Mouse (Mus musculus): Measurements from ENCODE around the gene Fads6. TPM values are rescaled to one million over a fixed set of nuclear protein-coding genes. Genes with fewer than 3 reads are reported as not detected.

The Fads6 gene
- total RNA-seq, 2 experiments from 2014 or later = 11.2 to 12.1 TPM

DNA sequence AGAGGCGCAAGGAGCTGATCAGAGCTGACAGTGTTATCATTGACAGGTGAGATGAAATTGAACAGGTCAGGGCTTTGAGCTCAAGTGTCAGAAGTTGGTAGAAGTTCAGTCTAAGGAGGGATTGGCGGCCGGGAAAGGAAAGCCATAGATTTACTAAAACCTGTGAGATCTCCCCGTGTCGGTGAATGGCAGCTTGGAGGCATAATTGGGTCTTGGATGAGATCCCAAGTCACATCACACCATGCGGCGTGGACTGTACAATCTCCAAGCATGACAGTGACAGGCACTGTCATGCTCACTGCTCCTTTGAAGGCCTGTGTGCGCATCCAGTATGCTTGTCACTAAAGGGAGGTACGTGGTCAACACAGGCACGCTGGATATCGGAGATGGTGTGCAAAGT, 34.5 kb downstream of the Fads6 start:
- DNase-seq (ENCODE audit: extremely low spot score in 1 of 2, low spot score in 1 of 2) = no peak

DNA sequence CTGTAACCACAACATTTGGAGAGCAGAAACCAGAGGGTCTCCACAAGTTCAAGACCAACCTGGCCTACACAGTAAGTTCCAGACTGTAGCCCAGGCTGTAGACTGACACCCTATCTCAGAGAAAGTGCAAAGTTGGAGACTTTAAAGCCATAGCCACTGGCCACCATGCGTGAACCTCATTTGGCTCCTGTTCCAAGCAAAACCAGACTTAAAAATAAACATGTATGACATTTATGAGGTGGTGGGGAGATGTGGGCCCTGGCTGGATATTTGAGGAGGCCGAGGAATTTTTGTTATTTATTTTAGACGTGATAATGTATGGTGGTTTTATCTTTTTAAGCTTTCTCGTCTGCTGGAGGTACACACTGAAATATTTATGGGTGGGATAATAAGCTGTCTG, 38.3 kb downstream of the Fads6 start:
- no peak for DNase-seq (ENCODE audit: extremely low spot score in 1 of 2, low spot score in 1 of 2)

DNA sequence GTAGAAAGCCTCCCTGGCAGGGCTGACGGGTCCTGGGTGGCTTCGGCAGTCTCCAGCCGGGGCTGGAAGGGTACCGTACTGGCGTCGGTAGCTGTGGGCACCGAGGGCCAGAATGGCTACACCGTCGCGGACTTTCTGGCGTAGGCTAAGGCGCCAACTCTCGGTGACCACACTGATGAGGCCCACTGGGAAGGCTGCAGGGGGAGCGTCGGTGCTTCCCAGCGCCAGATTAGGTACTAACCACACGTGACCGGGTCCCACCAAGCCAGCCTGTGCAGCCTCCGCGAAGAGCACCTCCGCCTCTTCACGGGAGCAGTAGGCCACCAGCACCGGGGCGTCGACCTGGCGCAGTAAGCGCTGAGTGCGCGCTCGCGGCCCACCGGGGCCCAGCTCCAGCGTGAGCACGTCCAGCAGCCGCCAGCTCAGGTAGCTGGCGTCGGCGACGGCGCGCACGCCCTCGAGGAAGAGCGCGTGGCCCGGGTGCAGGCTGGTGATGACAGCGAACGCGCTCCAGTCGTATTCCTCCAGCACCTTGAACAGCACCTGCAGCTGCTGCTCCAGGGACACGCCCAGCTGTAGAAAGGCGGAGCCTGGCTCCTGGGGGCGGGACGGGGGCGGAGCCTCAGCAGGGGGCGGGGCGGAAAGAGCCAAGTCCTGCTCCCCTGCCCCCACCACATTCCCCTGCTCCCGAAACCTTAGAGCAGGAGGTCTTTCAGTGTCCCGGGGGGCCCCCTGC, 39.5 kb downstream of the Fads6 start:
- no peak for DNase-seq (ENCODE audit: extremely low spot score in 1 of 2, low spot score in 1 of 2)

- no peak for DNase-seq (ENCODE audit: extremely low spot score in 1 of 2, low spot score in 1 of 2)
Observed at GRCm38 (mm10) chr11:115251258-115251657, 46.2 kb downstream of the Fads6 start.

DNA sequence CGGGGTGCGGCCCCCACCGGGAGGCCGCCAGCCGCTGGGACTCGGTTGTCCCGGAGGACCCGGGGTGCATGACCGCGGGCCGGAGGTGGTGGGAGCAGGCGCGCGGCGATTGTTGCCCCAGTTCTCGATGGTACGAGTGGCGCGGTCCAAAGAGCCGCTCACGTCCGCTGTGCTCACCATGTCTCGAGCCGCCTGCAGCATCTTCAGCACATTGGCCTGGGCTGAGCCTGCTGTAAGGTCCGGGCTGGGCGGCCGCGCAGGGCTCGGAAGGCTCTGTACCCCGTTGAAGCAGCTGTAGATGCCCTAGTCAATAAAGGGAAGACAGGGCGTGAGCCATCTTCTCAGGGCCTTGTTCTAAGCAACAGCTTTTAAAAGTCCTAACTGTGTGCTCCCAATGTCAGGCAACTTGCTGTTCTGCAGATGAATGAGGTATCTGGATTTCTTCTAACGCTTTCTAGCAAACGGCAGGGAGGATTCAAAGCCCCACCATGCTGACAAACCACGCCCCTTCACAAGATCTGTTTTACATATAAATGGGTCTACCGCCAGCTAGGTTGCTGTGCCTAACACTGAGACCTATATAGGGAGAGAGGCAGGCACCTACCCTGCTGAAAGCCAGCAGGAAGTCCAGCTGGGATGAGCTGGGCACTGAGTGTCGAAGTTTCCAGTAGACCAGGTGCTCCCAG, 46.9 kb downstream of the Fads6 start:
- no peak for DNase-seq (ENCODE audit: extremely low spot score in 1 of 2, low spot score in 1 of 2)

- no peak for DNase-seq (ENCODE audit: extremely low spot score in 1 of 2, low spot score in 1 of 2)
Observed at GRCm38 (mm10) chr11:115249721-115250404, 47.6 kb downstream of the Fads6 start.

- DNase-seq (ENCODE audit: extremely low spot score in 1 of 2, low spot score in 1 of 2) = no peak
Observed at GRCm38 (mm10) chr11:115247945-115248344, 49.5 kb downstream of the Fads6 start.

- no peak for DNase-seq (ENCODE audit: extremely low spot score in 1 of 2, low spot score in 1 of 2)
Observed at GRCm38 (mm10) chr11:115247240-115247639, 50.2 kb downstream of the Fads6 start.

GRCm38 (mm10) chr11:115246386-115246785, 51.1 kb downstream of the Fads6 start:
- no peak for DNase-seq (ENCODE audit: extremely low spot score in 1 of 2, low spot score in 1 of 2)

- DNase-seq (ENCODE audit: extremely low spot score in 1 of 2, low spot score in 1 of 2) = no peak
Observed at GRCm38 (mm10) chr11:115244840-115245239, 52.6 kb downstream of the Fads6 start.

GRCm38 (mm10) chr11:115243783-115244182, 53.7 kb downstream of the Fads6 start:
- DNase-seq (ENCODE audit: extremely low spot score in 1 of 2, low spot score in 1 of 2) = no peak

DNA sequence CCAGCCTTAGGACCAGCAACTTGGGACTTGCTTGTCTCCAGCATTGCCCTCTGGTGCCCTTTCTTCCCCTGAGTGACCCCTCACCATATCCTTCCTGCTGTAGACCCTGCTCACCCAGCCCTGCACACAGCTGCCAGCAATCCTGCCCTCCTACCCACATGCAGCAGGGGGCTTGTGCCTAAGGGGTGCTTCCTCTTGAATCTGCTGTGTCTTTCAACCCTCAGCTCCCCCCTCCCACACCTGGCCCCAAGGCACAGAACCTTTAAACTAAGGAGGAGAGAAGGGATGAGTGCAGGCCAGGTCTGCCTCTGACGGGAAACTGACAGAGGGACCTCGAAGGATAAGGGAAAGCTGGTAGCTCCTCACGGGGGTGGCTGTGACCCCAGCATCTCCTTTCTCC, 54.7 kb downstream of the Fads6 start:
- no peak for DNase-seq (ENCODE audit: extremely low spot score in 1 of 2, low spot score in 1 of 2)

DNA sequence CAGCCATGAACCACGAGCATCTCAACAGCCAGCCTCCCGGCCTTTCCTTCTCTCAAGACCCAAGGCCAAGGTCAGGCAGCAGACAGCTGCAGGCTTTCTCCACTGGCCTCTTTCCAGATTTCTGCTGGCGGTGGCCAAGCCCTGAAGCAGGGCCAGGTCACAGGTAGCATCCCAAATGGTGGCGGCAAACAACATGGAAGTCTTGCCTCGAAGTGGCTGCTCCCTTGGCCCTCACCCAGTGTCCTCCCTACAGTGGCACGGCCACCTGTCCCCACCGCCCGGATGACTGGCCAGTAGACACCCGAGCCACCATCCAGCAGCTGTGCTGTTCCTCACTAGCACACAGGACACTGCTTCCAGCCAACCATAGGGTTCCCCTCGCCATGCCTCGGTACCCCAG, 56.1 kb downstream of the Fads6 start:
- no peak for DNase-seq (ENCODE audit: extremely low spot score in 1 of 2, low spot score in 1 of 2)

GRCm38 (mm10) chr11:115236570-115236969, 60.9 kb downstream of the Fads6 start:
- no peak for DNase-seq (ENCODE audit: extremely low spot score in 1 of 2, low spot score in 1 of 2)

DNA sequence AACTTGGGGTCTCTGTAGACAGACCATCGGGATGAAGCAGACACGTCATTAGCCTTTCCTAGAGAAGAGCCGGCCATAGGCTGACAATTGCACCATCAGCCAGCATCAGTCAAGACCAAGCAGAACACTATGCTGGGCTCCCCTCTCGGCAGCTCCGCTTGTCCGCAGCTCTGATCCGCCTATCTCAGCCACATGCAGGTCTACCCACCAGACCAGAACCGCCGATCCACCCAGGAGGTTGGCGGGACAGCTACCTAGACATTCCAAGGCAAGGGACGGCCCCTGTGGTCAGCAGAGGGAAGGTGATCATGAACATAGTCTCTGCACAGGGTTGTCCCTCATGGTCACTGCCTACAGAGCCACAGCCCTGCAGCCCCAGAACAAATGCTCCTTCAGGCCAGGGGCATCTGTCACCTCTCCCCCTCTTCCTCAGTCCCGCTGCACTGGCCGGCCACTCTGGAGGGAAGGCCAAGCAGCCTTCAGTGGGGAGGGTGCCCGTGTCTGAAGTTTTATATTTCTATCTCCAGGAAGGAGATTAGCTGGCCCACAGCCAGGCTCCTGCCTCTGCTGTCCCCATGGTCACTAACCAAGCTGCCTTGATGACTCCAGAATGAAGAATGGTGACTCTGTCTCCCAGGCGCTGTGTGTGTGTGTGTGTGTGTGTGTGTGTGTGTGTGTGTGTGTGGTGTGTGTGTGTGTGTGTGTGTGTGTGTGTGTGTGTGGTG, 63.0 kb downstream of the Fads6 start:
- no peak for DNase-seq (ENCODE audit: extremely low spot score in 1 of 2, low spot score in 1 of 2)

- DNase-seq (ENCODE audit: extremely low spot score in 1 of 2, low spot score in 1 of 2) = no peak
Observed at GRCm38 (mm10) chr11:115233526-115234290, 63.8 kb downstream of the Fads6 start.

DNA sequence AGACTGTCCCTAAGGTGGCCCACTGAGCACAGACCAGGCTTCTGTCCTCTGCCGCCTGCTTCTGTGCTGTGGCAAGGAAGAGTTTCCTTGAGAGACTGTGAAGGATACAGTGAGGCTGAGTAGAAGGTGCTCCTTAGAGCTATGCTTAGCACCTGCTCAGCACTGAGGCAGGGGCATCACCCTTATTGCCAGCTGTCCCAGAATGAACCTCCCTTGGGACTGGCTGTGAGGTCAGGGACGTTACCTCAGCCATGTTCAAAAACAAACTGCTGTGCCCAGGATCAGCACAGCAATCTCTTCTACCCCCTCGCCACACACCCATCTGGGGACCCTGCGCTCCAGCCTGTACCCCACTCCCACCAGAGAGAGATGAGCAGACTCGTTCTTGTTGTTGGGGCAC, 64.6 kb downstream of the Fads6 start:
- no peak for DNase-seq (ENCODE audit: extremely low spot score in 1 of 2, low spot score in 1 of 2)

- DNase-seq (ENCODE audit: extremely low spot score in 1 of 2, low spot score in 1 of 2) = no peak
Observed at GRCm38 (mm10) chr11:115231924-115232323, 65.5 kb downstream of the Fads6 start.

DNA sequence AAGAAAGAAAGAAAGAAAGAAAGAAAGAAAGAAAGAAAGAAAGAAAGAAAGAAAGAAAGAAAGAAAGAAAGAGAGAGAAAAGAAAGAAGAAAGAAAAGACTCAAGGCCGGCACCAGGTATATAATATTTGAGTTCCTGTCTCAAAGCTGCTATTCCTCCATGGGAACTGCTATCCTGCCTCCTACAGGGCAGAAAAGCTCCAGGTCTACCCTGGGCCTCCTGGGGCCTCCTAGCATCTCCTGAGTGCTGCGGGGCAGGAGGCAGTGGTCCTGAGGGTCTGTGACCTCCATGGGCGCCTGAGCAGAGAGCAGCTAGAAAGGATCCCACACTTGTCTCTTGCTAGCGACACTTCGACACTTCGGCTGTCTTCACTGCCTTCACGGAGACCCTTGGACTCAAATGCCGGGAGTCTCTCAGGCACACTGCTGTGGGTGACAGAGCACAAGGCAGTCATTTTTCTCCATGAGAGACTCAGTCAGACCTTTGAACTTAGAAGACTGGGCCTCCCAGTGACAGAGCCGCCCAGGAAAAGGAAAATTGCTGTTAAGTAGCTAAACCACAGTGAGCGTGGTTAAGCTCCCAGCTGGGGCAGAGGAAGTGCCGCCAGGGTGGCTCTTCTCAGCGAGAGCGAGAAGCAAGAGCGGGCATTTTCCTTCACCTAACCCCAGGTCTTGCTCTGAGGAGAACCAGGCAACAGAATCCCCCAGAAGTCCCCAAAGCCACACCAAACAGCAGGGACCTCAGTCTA, 66.1 kb downstream of the Fads6 start:
- DNase-seq (ENCODE audit: extremely low spot score in 1 of 2, low spot score in 1 of 2) = no peak

Measured in layer of hippocampus, postnatal 25 days (tissue).